Mouse (Mus musculus) bone marrow, adult 2 months (tissue): ENCODE measurements around the gene Cpm. TPM values are rescaled to one million over a fixed set of nuclear protein-coding genes. Genes with fewer than 3 reads are reported as not detected.

Experiments
- H3K27ac ChIP-seq: fragments of 200-500 bp; 2 replicates; pipeline ENCODE4 v1.5.1; 2012; ENCODE audit warnings: low read depth, mild to moderate bottlenecking, control low read depth, inconsistent platforms, low read length; ENCODE audit not compliant: control insufficient read depth, poor library complexity, insufficient read depth
- H3K4me1 ChIP-seq: fragments of 200-500 bp; 2 replicates; pipeline ENCODE4 v1.6.1; 2011; ENCODE audit warnings: low read length; ENCODE audit not compliant: control insufficient read depth, insufficient read depth
- H3K4me3 ChIP-seq: fragments of 200-500 bp; replicated peaks from 2 replicates; pipeline ENCODE3; 2011; ENCODE audit warnings: mild to moderate bottlenecking, low read depth, low read length, control low read depth; ENCODE audit not compliant: control insufficient read depth
- CTCF ChIP-seq: fragments of 200-500 bp; IDR thresholded peaks from 2 replicates; pipeline ENCODE4 v1.5.1; 2011; ENCODE audit warnings: low read length, control low read depth; ENCODE audit not compliant: control insufficient read depth, insufficient read depth
- POLR2A ChIP-seq: fragments of 200-500 bp; IDR thresholded peaks from 2 replicates; pipeline ENCODE4 v1.6.1; 2011; ENCODE audit warnings: low read depth, mild to moderate bottlenecking, control low read depth, low read length, borderline replicate concordance; ENCODE audit not compliant: control insufficient read depth
- WGBS: fragments of 180-500 bp; shearing (Covaris S2); methylation state at CpG from one replicate; pipeline ENCODE4 v1.1.7; 2018; 5-methylcytosine and 5-hydroxymethylcytosine counted together
- polyA plus RNA-seq: library from polyadenylated mRNA; stranded (reverse); fragments of >200 nt; gene quantifications from 2 replicates; pipeline ENCODE4 v1.2.4, GENCODE M21; 2011; ENCODE audit warnings: low replicate concordance; ENCODE audit not compliant: missing spikeins, insufficient read depth, insufficient read length

Cpm gene
- polyA plus RNA-seq, 1 experiment: 11.6 TPM

- no peak overlapping the region for H3K4me3 ChIP-seq
- H3K27ac ChIP-seq: no peak overlapping the region
- TF ChIP-seq POLR2A: no peak
- H3K4me1 ChIP-seq: no peaks in the 10 kb centered on the region; the same call in none of the 2 replicates
- WGBS: 47% methylated on average over 6 of the region's 6 CpGs
These were observed 1.4 kb upstream of the Cpm start for GRCm38 (mm10) chr10:117627949-117628348.

DNA sequence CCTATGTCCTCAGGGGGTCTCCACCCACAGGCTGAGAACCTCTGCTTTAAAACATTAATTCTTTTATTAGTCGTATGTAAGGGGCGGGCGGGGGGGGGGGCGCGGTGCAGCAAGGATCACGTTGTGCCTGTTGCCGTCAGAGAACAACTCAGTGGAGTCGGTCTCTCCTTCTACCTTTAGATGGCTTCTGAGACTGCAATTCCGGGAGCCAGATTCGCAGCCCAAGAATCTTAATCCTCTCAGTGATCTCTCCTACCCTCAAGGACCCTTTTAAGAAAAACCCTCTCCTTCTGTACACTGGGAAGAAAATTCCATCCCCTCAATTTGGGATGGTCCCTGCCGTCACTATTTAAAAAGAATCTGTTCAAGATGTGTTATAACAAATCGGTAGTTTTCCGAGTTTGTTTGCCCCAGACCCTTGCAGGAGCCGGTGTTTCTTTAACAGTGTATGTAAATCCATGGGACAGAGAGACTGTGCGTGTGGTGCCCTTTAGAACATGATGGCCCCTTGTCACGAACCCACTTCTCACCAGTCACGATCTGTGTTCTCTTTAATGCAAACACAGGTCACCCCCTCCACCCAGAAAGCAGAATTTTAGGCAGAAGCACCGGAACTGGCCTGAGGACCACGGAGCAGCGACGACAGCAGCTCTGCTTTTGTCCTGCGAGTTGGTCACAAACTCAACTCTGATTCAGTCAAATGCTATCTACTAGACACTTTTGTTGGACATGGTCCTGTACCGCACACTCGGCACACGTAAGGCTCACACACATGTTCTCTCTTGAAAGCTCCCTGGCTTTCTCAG is 734 bp upstream of the Cpm start:
- WGBS: 4% methylated on average over 25 of the region's 25 CpGs
- Histone ChIP-seq H3K4me3 (peak overlapping the region; percentile 51), H3K27ac (peak overlapping the region; percentile 35), H3K4me1 (no peaks in the 10 kb centered on the region; the same call in none of the 2 replicates)
- TF ChIP-seq CTCF (no peak), POLR2A (no peak)

DNA sequence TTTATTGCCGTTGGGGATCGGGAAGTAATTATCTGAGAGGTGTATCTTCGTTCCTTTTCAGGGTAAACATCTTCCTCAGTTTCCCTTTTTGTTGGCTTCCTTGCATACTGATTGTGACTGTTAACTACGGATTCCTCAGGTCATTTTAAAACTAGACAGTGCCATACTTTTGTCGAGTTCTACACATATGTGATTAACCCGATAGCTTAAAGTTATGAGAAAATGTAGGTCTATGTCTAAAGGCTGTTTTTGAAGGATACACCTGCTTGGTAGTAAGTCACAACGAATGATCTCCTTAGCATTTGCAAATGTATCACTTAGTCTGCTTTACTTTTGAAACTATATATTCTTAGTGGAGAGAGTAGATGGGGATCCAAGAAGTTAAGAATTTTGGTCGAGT is 876 bp downstream of the Cpm start:
- TF ChIP-seq CTCF: no peak
- TF ChIP-seq POLR2A: no peak
- peak overlapping the region; percentile 12 for H3K4me3 ChIP-seq
- 25% methylated on average over 8 of the region's 8 CpGs for WGBS

GRCm38 (mm10) chr10:117630810-117631209 is 1.5 kb downstream of the Cpm start:
- Histone ChIP-seq H3K27ac (no peak overlapping the region), H3K4me1 (no peaks in the 10 kb centered on the region; the same call in none of the 2 replicates), H3K4me3 (no peak overlapping the region)
- WGBS: 34% methylated on average over 2 of the region's 2 CpGs
- TF ChIP-seq CTCF: no peak
- no peak for TF ChIP-seq POLR2A

More for the DNA sequence above, 876 bp downstream of the Cpm start:
- H3K4me1 ChIP-seq: no peaks in the 10 kb centered on the region; the same call in none of the 2 replicates
- H3K27ac ChIP-seq: no peak overlapping the region

GRCm38 (mm10) chr10:117631562-117632259 is 2.4 kb downstream of the Cpm start:
- no peak overlapping the region for H3K27ac ChIP-seq
- no peak overlapping the region for H3K4me3 ChIP-seq
- H3K4me1 ChIP-seq: no peaks in the 10 kb centered on the region; the same call in none of the 2 replicates
- TF ChIP-seq CTCF: no peak
- TF ChIP-seq POLR2A: no peak
- WGBS: 80% methylated on average over 16 of the region's 16 CpGs

DNA sequence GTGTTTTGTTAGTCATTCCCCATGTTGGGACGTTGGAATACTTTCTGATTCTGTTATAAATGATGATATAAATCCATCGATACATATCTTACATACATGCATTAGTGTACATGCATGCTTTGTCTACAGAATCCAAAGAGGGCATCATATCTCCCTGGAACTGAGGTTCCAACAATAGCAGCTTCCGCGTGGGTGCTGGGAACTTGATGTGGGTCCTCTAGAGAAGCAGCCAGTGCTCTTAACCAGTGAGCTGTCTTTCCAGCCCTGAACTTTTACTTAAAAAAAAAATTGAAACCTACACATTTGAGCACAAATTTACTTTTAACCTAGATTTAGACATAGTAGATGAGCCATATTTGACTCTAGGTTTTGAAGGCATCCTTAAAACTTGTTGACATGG is 3.1 kb downstream of the Cpm start:
- H3K27ac ChIP-seq: no peak overlapping the region
- no peak overlapping the region for H3K4me3 ChIP-seq
- 83% methylated on average over 4 of the region's 4 CpGs for WGBS
- no peaks in the 10 kb centered on the region; the same call in none of the 2 replicates for H3K4me1 ChIP-seq
- no peak for TF ChIP-seq CTCF

- TF ChIP-seq POLR2A: no peak
- TF ChIP-seq CTCF: no peak
- WGBS: 83% methylated on average over 5 of the region's 5 CpGs
- no peaks in the 10 kb centered on the region; the same call in none of the 2 replicates for H3K4me1 ChIP-seq
- H3K27ac ChIP-seq: no peak overlapping the region
- H3K4me3 ChIP-seq: no peak overlapping the region
These were observed 4.4 kb downstream of the Cpm start for GRCm38 (mm10) chr10:117633564-117634208.

- no peak overlapping the region for H3K4me3 ChIP-seq
- no peak overlapping the region for H3K27ac ChIP-seq
- H3K4me1 ChIP-seq: no peaks in the 10 kb centered on the region; the same call in 1 of the 2 replicates
- WGBS: 77% methylated on average over 10 of the region's 10 CpGs
- TF ChIP-seq POLR2A (no peak), CTCF (no peak)
These were observed 5.2 kb downstream of the Cpm start for GRCm38 (mm10) chr10:117634323-117635030.
